Mouse (Mus musculus): ENCODE data around the gene Tmem238. TPM values are rescaled to one million over a fixed set of nuclear protein-coding genes. Genes with fewer than 3 reads are reported as not detected.
"Not testable (repeated sequence)": the region's sequence is repeated elsewhere in the genome, so short reads cannot be mapped to it uniquely, and the experiment has no call there.

Tmem238 gene
- polyA plus RNA-seq, 1 experiment = 6.1 TPM

DNA sequence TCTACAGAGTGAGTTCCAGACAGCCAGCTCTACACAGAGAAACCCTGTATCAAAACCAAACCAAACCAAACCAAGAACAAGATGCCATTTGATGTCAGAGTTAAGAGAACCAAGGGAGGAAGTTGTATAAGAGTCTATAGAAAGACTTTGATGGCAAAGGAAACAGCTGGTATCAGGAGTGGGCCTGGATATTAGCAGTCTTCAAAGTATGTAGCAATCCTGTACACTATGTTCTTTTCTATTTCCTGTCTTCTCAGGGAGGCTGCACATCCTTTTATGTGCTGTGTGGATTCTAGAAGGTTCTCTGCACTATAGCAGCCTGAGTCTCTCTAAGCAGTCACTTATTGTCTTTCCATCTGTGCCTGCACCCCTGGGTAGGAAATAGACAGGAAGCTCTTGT is 27.1 kb upstream of the Tmem238 start:
- Histone ChIP-seq H3K27me3 (ENCODE audit: control insufficient read depth) (peaks cover 2% of the 10 kb centered on the region; the same call in 1 of the 2 replicates), H3K36me3 (ENCODE audit: control insufficient read depth) (peaks cover 16% of the 10 kb centered on the region), H3K4me3 (replicated peaks) (no peak overlapping the region), H3K4me1 (ENCODE audit: control insufficient read depth) (peaks cover 6% of the 10 kb centered on the region), H3K9me3 (ENCODE audit: control insufficient read depth, low read length) (peaks cover 12% of the 10 kb centered on the region)
- TF ChIP-seq GATA1 (IDR thresholded peaks at IDR 0.05; ENCODE audit: low read length) = no peak
- no peak for TF ChIP-seq TAL1 (IDR thresholded peaks at IDR 0.05; ENCODE audit: low read length)

DNA sequence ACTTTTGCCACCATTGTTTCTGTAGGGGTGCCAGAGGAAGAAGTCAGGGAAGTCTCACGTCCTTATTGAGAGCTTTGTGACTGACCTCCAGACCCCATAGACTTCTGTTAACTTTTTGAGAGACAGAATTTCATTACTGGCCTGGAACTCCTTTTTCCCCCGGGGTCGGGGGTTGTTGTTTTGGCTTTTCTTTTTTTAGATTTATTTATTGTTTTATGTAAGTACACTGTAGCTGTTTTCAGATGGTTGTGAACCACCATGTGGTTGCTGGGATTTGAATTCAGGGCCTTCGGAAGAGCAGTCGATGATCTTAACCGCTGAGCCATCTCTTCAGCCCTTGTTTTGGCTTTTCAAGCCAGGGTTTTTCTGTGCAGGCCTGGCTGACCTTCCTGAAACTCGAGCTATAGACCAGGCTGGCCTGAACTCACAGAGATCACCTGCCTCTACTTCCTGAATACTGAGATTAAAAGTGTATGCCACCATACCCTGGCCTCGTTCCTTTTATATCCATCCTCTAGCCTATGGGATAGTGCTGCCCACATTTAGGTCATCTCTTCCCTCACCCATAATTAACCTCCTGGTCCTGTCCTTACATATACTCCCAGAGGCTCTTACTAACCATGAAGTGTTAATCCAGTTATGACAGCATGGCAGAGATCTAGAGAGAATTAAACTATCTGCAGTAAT is 23.8 kb upstream of the Tmem238 start:
- H3K36me3 ChIP-seq (ENCODE audit: control insufficient read depth) = peaks cover 50% of the 10 kb centered on the region

DNA sequence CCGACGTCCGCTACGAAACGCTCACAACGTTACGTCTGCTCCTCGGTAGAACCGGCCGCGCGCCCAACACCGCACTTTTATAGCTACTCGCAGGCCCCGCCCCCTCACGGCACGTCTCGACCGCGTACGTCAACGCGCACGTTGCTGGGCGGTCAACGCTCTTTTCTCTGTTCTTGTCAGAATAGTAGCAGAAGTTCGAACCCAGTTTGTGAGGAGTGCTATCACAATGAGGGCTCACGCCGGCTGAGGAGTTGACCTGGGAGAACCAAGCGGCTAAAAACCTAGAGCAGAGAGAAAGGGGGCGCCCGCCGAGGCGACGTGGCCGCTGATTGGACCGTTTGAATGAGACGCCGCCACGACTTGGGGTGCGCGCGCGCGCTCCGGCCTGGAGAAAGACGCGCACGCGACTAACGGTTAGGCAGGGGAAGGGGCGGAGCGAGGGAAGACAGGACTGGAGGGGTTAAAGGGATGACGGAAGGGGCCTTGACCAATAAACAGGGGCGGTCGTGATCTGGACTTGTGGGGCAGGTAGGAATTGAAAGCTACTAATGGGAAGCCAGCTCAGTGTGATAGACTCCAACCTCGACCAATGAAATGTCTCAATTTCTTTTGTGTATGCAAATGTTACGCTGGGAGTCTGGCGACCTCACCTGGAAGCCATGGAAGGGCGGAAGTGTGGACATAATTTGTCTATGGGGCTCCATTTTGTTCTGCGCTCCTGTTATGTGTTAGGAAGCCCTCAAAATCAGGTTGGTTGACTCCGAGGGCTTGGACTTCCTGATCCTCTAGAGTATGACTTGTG is 23.0 kb upstream of the Tmem238 start, which contains the start of gene Ube2s:
Ube2s (minus strand) TSS at position 288 of the 802 bp plus-strand sequence.
- H3K36me3 ChIP-seq (ENCODE audit: control insufficient read depth) = peaks cover 54% of the 10 kb centered on the region
- peak within 1 kb of the TSS; percentile 100 for H3K4me3 ChIP-seq (replicated peaks)
- no peak for TF ChIP-seq TAL1 (IDR thresholded peaks at IDR 0.05; ENCODE audit: low read length)
- TF ChIP-seq GATA1 (IDR thresholded peaks at IDR 0.05; ENCODE audit: low read length) = no peak
- H3K4me1 ChIP-seq (ENCODE audit: control insufficient read depth) = peaks cover 37% of the 10 kb centered on the region
- H3K27me3 ChIP-seq (ENCODE audit: control insufficient read depth) = no peaks in the 10 kb centered on the region
- H3K9me3 ChIP-seq (ENCODE audit: control insufficient read depth, low read length) = peaks cover 12% of the 10 kb centered on the region

More for the DNA sequence above, 23.8 kb upstream of the Tmem238 start:
- TF ChIP-seq TAL1 (IDR thresholded peaks at IDR 0.05; ENCODE audit: low read length) (no peak), GATA1 (IDR thresholded peaks at IDR 0.05; ENCODE audit: low read length) (no peak)
- H3K9me3 ChIP-seq (ENCODE audit: control insufficient read depth, low read length) = peaks cover 12% of the 10 kb centered on the region
- peaks cover 34% of the 10 kb centered on the region for H3K4me1 ChIP-seq (ENCODE audit: control insufficient read depth)
- H3K4me3 ChIP-seq (replicated peaks) = peak overlapping the region; percentile 100
- H3K27me3 ChIP-seq (ENCODE audit: control insufficient read depth) = no peaks in the 10 kb centered on the region

DNA sequence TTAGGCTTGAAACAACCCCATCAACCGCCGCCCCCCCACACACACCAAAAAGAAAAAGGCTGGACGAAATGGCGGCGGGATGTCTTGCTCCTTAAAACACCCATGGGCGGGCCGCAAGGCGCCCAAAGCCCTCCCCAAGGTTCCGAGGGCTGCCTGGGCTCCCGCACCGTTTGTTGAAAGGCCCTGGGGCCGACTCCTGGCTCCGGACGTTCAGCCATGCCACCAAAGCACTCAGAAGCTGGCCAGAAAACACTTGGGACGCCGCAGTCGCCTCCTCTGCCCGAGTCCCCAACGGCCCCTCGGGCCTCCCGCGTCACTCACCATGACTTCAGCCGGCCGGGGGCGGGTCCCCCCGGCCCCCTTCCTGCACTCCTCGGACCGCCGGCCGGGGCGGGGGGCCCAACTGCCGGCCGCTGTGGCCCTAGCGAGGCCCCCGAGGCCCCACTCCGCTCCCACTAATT is 22.4 kb upstream of the Tmem238 start:
- H3K36me3 ChIP-seq (ENCODE audit: control insufficient read depth) = peaks cover 60% of the 10 kb centered on the region

DNA sequence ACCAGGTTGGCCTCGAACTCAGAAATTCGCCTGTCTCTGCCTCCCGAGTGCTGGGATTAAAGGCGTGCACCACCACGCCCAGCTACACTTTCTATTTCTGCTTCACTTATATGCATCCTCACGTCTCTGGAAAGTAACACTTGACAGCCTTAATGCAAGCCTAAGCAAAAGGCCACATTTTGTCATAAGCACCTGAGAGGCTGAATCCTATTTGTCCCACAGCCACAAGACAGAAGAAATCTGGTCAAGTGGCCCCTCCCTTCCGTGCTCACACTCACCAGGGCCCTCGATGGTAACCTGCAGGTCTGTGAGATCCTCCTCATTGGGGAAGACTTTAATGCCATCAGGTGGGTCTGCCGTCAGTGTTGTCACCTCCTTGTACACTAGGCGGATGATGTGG is 21.7 kb upstream of the Tmem238 start:
- not testable (repeated sequence) for H3K27me3 ChIP-seq (ENCODE audit: control insufficient read depth)
- Histone ChIP-seq H3K9me3 (ENCODE audit: control insufficient read depth, low read length) (peaks cover 12% of the 10 kb centered on the region), H3K4me3 (replicated peaks) (peak overlapping the region; percentile 100), H3K36me3 (ENCODE audit: control insufficient read depth) (peaks cover 68% of the 10 kb centered on the region), H3K4me1 (ENCODE audit: control insufficient read depth) (peaks cover 47% of the 10 kb centered on the region)

More for the DNA sequence above, 22.4 kb upstream of the Tmem238 start:
- Histone ChIP-seq H3K27me3 (ENCODE audit: control insufficient read depth) (no peaks in the 10 kb centered on the region), H3K9me3 (ENCODE audit: control insufficient read depth, low read length) (peaks cover 12% of the 10 kb centered on the region), H3K4me3 (replicated peaks) (peak overlapping the region; percentile 100), H3K4me1 (ENCODE audit: control insufficient read depth) (peaks cover 42% of the 10 kb centered on the region)
- TF ChIP-seq TAL1 (IDR thresholded peaks at IDR 0.05; ENCODE audit: low read length) (no peak), GATA1 (IDR thresholded peaks at IDR 0.05; ENCODE audit: low read length) (no peak)

DNA sequence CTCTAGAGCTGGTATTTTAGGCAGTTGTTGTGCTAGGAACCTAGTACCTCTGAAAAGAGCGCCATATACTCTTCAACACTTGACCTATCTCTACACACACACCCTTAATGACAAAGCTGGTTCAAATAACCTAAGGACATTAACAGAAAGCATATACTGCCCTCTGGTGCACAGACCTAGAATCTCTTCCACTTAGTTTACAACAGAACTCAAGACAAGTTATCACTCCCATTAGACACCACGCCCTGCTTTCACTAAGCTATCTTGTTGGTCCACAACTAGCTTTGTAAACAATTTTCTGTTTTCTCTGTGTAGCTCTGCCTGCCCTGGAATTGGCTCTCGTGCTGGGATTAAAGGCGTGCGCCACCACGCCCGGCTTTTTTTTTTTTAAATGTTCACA is 17.3 kb upstream of the Tmem238 start:
- H3K9me3 ChIP-seq (ENCODE audit: control insufficient read depth, low read length) = no peaks in the 10 kb centered on the region
- H3K27me3 ChIP-seq (ENCODE audit: control insufficient read depth) = no peaks in the 10 kb centered on the region
- H3K36me3 ChIP-seq (ENCODE audit: control insufficient read depth) = peaks cover 97% of the 10 kb centered on the region
- H3K4me1 ChIP-seq (ENCODE audit: control insufficient read depth) = peaks cover 41% of the 10 kb centered on the region
- TF ChIP-seq TAL1 (IDR thresholded peaks at IDR 0.05; ENCODE audit: low read length) = no peak
- TF ChIP-seq GATA1 (IDR thresholded peaks at IDR 0.05; ENCODE audit: low read length) = no peak
- no peak overlapping the region for H3K4me3 ChIP-seq (replicated peaks)

DNA sequence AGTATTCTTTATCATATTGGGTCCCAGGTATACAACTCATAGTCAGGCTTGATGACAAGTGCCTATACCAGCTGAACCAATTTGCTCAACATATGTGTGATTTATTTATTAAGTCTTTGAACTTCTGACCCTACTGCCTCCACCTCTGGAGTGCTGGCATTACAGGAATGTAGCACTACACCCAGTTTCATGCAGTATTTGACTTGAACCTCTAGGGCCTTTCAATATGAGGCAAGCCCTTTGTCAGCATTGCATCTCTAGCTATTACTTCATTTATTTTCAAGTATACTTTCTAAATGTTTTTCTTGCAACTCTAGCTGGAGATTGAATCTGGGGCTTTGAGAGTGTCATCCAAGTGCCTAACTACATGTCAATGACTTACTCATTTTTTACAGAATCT is 12.8 kb upstream of the Tmem238 start:
- peaks cover 84% of the 10 kb centered on the region for H3K36me3 ChIP-seq (ENCODE audit: control insufficient read depth)
- H3K9me3 ChIP-seq (ENCODE audit: control insufficient read depth, low read length) = no peaks in the 10 kb centered on the region
- H3K4me3 ChIP-seq (replicated peaks) = no peak overlapping the region
- TF ChIP-seq GATA1 (IDR thresholded peaks at IDR 0.05; ENCODE audit: low read length) (no peak), TAL1 (IDR thresholded peaks at IDR 0.05; ENCODE audit: low read length) (no peak)
- peaks cover 8% of the 10 kb centered on the region for H3K4me1 ChIP-seq (ENCODE audit: control insufficient read depth)
- no peaks in the 10 kb centered on the region for H3K27me3 ChIP-seq (ENCODE audit: control insufficient read depth)

DNA sequence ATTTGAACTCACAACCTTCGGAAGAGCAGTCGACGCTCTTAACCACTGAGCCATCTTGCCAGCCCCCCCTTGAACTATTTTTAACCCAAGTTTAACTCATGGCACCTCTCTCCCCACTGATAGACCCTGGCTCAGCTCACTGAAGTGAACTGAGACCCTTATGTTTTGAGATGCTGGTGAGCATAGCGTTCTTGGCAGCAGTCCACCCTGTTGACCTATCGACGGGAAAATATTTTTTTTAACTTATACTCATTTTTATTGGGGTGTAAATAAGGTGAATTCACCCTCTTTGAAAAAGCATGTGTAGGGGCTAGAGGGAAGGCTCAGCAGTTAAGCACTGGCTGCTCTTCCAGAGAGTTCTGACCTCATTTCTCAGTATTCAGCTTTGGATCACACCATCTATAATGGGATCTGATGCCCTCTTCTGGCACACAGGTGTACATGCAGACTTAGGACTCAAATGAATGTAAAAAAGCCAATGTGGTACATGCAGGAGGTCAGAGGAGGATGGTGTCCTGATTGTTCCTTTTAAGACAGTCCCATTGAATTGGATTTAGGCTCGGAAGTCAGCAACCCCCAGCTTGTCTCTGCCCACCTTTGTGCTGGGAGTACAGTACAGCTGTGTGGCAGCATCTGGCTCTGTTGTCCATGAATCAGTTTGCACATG is 6.4 kb upstream of the Tmem238 start:
- no peak for TF ChIP-seq TAL1 (IDR thresholded peaks at IDR 0.05; ENCODE audit: low read length)
- no peak for TF ChIP-seq GATA1 (IDR thresholded peaks at IDR 0.05; ENCODE audit: low read length)
- Histone ChIP-seq H3K27me3 (ENCODE audit: control insufficient read depth) (no peaks in the 10 kb centered on the region), H3K9me3 (ENCODE audit: control insufficient read depth, low read length) (no peaks in the 10 kb centered on the region), H3K4me3 (replicated peaks) (no peak overlapping the region), H3K4me1 (ENCODE audit: control insufficient read depth) (peaks cover 38% of the 10 kb centered on the region), H3K36me3 (ENCODE audit: control insufficient read depth) (peaks cover 62% of the 10 kb centered on the region)
